Mouse (Mus musculus) embryonic fibroblast, embryonic 13.5 days (primary cell): ENCODE results near the gene Zfp422. TPM values are rescaled to one million over a fixed set of nuclear protein-coding genes. Genes with fewer than 3 reads are reported as not detected.
"Not testable (repeated sequence)": the region's sequence is repeated elsewhere in the genome, so short reads cannot be mapped to it uniquely, and the experiment has no call there.

ENCODE experiments used
- H3K27ac ChIP-seq: 2 replicates; pipeline ENCODE4 v1.5.1; 2012; ENCODE audit warnings: low read length, control low read depth, inconsistent platforms; ENCODE audit not compliant: insufficient read depth
- H3K4me1 ChIP-seq: 2 replicates; pipeline ENCODE4 v1.6.1; 2011; ENCODE audit warnings: low read length; ENCODE audit not compliant: control insufficient read depth, insufficient read depth
- H3K4me3 ChIP-seq: 2 replicates; pipeline ENCODE4 v1.5.1; 2011; ENCODE audit warnings: mild to moderate bottlenecking, control low read depth, low read length; ENCODE audit not compliant: insufficient read depth
- CTCF ChIP-seq: IDR thresholded peaks from 2 replicates; pipeline ENCODE4 v1.5.1; 2011; ENCODE audit warnings: mild to moderate bottlenecking, control low read depth, low read length, moderate library complexity, borderline replicate concordance; ENCODE audit not compliant: insufficient read depth
- POLR2A ChIP-seq: IDR thresholded peaks from 2 replicates; pipeline ENCODE4 v1.6.1; 2011; ENCODE audit warnings: low read depth, mild to moderate bottlenecking, control low read depth, low read length, moderate library complexity
- polyA plus RNA-seq: library from polyadenylated mRNA; stranded (reverse); fragments of >200 nt; gene quantifications from 2 replicates; pipeline ENCODE4 v1.2.4, GENCODE M21; 2011; ENCODE audit warnings: low read depth; ENCODE audit not compliant: missing spikeins, insufficient read length

Zfp422 gene
- polyA plus RNA-seq, 1 experiment, result 49.7 TPM

DNA sequence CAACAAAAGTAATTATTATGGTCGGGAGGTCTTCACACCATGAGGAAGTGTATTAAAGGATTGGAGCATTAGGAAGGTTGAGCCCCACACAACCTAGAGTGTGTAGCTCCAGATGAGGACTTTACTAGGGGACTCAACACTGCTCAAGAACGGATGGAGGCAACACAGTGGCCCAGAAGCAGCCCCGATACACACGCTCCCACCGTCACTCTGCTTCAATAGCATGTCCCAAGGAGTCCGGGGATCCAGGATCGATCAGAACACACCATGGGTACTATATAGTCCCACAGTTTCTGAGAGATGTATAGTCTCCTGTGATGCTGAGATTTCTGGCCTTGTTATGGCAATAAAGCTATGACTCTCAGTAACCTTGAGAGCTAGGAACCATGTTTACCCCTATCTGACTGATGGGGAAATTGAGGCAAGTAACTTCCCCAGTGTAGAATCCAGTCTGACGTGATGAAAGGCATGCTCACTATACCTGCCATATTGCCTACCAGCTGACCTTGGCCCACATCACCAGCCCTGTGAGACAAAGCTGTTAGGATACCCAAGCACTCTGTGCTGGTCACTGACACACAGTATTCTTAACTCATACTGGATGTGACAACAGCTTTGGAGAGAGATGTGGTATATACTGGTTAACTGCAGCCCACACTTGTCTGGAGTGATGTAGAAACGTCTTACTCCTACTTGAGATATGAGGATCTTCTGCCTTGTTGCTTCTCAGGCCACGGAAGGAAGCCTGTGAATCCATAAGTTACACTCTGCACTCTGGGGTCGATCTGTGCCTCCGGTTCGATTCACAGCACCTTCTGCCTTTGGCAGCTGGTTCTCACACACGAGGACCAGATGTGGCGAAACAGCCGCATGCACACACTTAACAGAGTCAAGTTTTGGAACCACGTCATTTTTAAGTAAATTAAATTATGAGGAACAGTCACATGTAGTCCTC is 5.2 kb upstream of the Zfp422 start:
- H3K27ac ChIP-seq, result no peak overlapping the region
- H3K4me3 ChIP-seq, result no peak overlapping the region
- H3K4me1 ChIP-seq, result no peaks in the 10 kb centered on the region
- TF ChIP-seq POLR2A, result no peak

DNA sequence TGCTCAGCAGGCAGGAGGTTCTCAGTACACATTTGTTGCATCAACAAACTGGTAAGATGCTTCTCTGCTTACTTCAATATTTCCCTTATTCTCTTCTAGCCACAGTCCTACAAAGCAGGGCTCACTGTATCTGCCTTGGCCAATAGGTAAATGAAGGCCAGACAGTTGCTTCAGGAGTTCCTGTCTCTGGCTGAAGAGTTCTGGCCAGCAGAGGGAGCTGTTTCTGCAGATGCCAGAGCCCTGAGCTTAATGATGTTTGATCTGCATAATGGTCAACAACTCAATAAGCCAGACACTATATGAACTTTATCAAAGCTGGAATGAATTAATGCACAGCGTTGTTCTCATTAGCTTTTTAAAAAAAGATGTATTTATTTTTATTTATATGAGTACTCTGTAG is 3.3 kb upstream of the Zfp422 start:
- H3K27ac ChIP-seq, result no peak overlapping the region
- no peaks in the 10 kb centered on the region for H3K4me1 ChIP-seq
- no peak overlapping the region for H3K4me3 ChIP-seq
- TF ChIP-seq POLR2A (no peak), CTCF (peak; percentile 44)

DNA sequence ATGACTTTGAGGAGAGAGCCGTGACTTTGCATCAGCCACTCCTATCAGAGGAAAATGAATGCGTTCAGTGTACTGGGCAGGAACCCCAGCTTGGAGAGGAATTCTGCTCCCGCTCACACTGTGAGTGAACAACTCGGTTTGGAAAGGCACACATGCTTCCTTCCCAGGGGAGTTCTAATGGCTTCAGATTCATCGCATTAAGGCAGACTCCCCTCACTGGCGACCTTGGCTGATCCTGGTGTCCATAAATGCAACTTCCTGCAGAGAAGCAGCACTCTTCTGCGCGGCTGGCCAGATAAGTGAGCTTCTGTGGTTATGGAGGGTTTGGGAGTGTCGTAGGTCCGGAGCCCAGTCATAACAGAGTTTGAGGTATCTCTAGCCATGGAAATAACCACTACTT is 967 bp upstream of the Zfp422 start:
- Histone ChIP-seq H3K27ac (no peak overlapping the region), H3K4me3 (no peak overlapping the region)
- no peak for TF ChIP-seq POLR2A
- no peak for TF ChIP-seq CTCF

DNA sequence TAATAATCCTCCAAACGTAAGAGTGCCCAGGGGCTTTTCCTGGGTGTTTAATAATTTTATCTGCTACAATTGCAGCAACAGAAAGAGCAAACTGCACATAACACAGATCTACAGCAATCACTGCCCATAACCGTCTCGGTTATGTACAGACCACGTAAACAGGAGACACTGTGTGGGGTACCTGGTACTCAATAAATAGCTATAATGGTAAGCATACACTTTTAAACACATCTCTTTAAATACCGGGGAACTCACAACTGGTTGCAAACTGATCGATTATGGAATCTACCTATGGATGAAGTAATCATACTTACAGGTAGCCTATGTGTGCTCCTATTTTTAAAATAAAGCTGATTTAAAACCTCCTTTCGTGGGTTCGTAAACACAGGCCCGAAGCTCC is 704 bp downstream of the Zfp422 start:
- no peak for TF ChIP-seq CTCF
- TF ChIP-seq POLR2A, result no peak
- Histone ChIP-seq H3K4me3 (peak overlapping the region; percentile 78), H3K4me1 (no peaks in the 10 kb centered on the region), H3K27ac (no peak overlapping the region)

More for the DNA sequence above, 967 bp upstream of the Zfp422 start:
- no peaks in the 10 kb centered on the region for H3K4me1 ChIP-seq

DNA sequence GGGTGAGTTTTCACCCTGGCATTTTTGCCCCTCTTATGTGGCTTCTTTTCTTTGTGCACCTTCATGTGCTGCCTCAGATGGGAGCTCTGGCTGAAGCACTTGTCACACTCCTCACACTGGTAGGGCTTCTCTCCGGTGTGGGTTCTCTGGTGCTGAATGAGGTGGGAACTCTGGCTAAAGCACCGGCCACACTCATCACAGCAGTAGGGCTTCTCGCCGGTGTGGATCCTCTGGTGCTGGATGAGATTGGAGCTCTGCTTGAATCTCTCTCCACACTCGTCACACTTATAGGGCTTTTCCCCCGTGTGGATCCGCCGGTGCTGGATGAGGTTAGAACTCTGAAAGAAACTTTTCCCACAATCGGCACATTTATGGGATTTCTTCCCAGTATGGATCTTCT is 2.4 kb downstream of the Zfp422 start:
- H3K27ac ChIP-seq, H3K4me1 ChIP-seq, H3K4me3 ChIP-seq: not testable (repeated sequence)

DNA sequence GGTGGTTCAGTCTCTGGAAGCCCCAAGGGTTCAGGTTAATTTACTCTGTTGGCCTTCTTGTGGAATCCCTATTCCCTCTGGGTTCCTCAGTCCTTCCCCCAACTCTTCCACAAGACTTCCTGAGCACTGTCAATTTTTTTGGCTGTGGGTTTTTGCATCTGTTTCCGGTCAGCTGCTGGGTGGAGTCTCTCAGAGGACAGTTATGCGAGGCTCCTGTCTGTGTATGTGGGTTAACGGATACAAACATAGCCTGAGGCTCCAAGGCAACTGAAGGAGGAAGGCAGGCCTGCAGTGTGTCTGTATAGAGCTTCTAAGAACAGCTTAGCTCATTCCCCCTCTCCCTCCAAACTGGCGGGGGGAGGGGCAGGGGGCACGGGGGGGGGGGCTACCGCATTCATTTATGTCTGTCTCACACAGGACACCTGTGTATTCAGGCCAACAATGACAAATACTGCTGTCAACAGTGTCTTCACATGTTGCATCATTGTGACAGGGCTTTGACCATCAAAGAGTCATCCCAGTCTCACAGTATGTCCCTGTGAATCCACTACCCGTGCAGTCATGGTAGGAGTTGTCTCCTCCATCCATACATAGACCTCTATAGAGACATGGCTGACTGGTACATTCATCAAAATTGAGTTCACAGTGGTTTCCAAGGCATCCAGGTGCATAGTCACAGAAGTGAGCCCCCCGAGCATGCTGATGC is 7.3 kb downstream of the Zfp422 start:
- Histone ChIP-seq H3K4me1 (no peaks in the 10 kb centered on the region), H3K27ac (no peak overlapping the region), H3K4me3 (no peak overlapping the region)
- no peak for TF ChIP-seq CTCF
- TF ChIP-seq POLR2A, result no peak

DNA sequence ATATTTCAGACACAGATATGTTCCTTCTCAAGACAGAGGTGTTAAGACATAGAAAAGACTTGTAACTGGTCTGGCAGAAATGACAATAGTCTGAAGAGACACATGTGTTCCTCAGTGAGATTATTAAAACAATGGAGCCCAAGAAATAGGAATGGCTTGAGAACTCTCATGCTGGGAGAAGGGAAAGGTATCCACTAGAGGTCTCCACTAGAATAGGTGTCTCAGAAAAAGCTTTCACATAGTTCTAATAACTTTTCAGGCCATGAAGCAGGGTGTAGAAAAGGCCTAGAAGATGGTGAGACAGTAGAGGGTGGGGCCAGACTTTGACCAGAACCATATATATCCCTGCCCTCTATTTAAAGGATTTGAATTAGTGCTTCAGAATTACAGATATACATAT is 10.7 kb downstream of the Zfp422 start:
- H3K4me3 ChIP-seq, result no peak overlapping the region
- H3K4me1 ChIP-seq, result no peaks in the 10 kb centered on the region
- TF ChIP-seq CTCF, result no peak
- TF ChIP-seq POLR2A, result no peak
- no peak overlapping the region for H3K27ac ChIP-seq

DNA sequence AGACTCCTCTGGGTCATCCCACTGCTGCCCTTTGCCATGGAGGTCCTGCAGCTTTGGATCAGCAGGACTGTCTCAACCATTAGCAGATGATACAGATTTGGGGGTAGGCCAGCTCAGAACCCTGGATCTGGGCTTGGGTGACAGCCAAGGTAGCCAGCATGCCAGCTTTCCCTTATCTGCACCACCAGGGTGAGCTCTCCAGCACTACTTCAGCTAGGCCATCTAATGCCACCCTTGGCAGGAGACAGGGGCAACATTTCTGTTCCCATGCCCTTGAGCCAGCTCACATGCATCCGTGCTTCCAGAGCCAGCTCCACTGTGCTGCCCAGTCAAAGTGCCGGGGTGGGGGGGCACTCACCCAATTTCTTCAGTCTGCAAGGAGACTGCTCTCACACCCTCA is 13.1 kb downstream of the Zfp422 start:
- TF ChIP-seq POLR2A, result no peak
- no peak for TF ChIP-seq CTCF
- H3K4me3 ChIP-seq, result no peak overlapping the region
- H3K4me1 ChIP-seq, result no peaks in the 10 kb centered on the region
- no peak overlapping the region for H3K27ac ChIP-seq

DNA sequence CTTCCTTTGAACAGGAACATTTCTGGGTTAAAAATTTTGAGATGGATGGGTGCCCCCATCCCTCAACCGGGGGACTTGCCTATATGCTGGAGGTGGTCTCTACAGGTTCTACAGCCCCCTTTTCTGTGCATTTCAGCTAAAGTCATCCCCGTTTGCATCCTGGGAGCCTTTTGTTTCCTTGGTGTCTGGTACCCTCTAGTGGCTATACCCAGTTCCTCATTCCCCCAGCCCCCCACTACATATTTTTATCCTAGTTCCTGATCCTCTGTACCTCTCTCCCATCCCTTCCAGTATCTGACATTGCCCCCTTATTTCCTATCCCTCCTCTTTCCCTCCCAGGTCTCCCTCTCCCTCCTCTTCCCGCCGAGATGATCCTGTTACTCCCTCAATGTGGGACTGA is 21.6 kb downstream of the Zfp422 start:
- H3K4me1 ChIP-seq, result no peaks in the 10 kb centered on the region
- TF ChIP-seq POLR2A, result no peak
- no peak for TF ChIP-seq CTCF
- no peak overlapping the region for H3K27ac ChIP-seq
- H3K4me3 ChIP-seq, result no peak overlapping the region

DNA sequence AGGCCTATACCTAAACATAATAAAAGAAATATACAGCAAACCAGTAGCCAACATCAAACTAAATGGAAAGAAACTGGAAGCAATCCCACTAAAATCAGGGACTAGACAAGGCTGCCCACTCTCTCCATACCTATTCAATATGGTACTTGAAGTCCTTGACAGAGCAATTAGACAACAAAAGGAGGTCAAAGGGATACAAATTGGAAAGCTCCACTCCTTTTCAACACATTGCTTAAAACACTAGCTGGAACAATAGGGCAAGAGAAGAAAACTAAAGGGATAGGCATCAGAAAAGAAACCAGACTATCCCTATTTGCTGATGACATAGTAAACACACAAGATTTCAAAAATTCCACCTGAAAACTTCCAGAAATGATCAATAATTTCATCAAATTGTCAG is 27.8 kb downstream of the Zfp422 start:
- H3K27ac ChIP-seq, H3K4me3 ChIP-seq, H3K4me1 ChIP-seq: not testable (repeated sequence)

DNA sequence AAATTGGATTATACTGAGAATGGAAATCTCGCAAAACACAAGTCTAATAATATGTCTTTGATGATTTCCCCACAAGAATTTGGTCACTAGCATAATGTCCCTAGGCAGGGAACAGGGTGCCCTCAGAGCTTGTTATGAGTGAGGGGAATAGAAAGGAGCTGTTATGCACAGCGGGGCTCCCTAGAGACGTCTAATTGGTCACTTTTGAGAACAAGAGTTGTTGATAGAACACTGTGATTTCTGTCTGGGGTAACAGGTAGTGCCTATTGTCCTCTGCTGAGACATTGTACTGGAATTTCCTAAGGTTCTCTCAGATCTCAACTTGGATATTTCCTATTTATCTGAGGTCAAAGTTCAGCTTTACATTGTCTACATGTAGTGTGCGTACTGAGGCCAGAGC is 44.7 kb downstream of the Zfp422 start, which contains the start of gene Olfr215:
TSS of gene Olfr215 (minus strand) at position 101 of the 400 bp plus-strand sequence.
- no peaks in the 10 kb centered on the region for H3K4me1 ChIP-seq
- no peak within 1 kb of the TSS for H3K27ac ChIP-seq
- H3K4me3 ChIP-seq, result no peak within 1 kb of the TSS
- TF ChIP-seq CTCF (no peak), POLR2A (no peak)

Other genes starting within 250 kb of the Zfp422 start
- gene Alox5, start 167.8 kb downstream of the Zfp422 start, polyA plus RNA-seq, result 0.44 TPM in 1 of 2 replicates, not detected in the other
- gene Olfr211, start 139.9 kb downstream of the Zfp422 start, polyA plus RNA-seq, result not detected in 2 replicates
- not detected in 2 replicates for gene Olfr212, start 122.5 kb downstream of the Zfp422 start, polyA plus RNA-seq
- not detected in 2 replicates for gene Olfr213, start 90.5 kb downstream of the Zfp422 start, polyA plus RNA-seq
- not detected in 2 replicates for gene Gm5580, start 77.9 kb downstream of the Zfp422 start, polyA plus RNA-seq
- not detected in 2 replicates for gene Olfr214, start 74.8 kb downstream of the Zfp422 start, polyA plus RNA-seq
- gene Olfr215, start 44.8 kb downstream of the Zfp422 start, polyA plus RNA-seq, result not detected in 2 replicates
- not detected in 2 replicates for gene Depp1, start 21.6 kb upstream of the Zfp422 start, polyA plus RNA-seq
- gene Rassf4, start 45.0 kb upstream of the Zfp422 start, polyA plus RNA-seq, result 0.65 and 2.0 TPM in 2 replicates
- gene Tmem72, start 87.9 kb upstream of the Zfp422 start, polyA plus RNA-seq, result not detected in 2 replicates